Mouse (Mus musculus): ENCODE data around the gene Osbpl8. TPM values are rescaled to one million over a fixed set of nuclear protein-coding genes. Genes with fewer than 3 reads are reported as not detected.
A peak's percentile ranks its signal among the peaks of the same experiment; 100 is the strongest.

Osbpl8 gene
- total and polyA plus RNA-seq, 2 experiments from 2014 or later, result 16.6 to 89.5 TPM

DNA sequence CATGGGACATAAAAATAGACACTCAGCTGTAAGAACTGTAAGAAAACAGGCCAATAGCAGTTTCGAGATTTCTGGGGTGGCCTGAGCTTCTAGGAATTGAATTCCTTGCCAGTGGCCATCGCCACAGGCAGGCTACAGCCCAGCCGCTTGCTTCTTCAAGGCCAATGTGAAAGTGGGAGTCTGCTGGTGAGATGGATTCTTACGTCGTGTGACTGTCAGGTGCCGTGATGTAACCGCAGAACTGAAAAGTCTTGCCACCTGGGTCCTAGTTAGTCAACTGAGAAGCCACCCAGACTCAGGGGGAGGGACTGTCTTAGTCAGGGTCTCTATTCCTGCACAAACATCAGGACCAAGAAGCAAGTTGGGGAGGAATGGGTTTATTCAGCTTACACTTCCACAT is 40.4 kb upstream of the Osbpl8 start:
- H3K4me2 ChIP-seq (ENCODE audit: low read depth), result no peak overlapping the region
- no peaks in the 10 kb centered on the region for H3K36me3 ChIP-seq (ENCODE audit: insufficient read depth)
- ATAC-seq (no peak), DNase-seq (no peak)
- H3K4me1 ChIP-seq (ENCODE audit: insufficient read depth), result no peaks in the 10 kb centered on the region
- H3K4me3 ChIP-seq (ENCODE audit: low read depth, low read length), result no peak overlapping the region
- no peaks in the 10 kb centered on the region for H3K27me3 ChIP-seq (ENCODE audit: insufficient read depth, low read length)
- no peak for TF ChIP-seq CTCF (IDR thresholded peaks at IDR 0.05; ENCODE audit: low read depth)
- no peaks in the 10 kb centered on the region for H3K9me3 ChIP-seq (ENCODE audit: low read length)
- 91% methylated on average over 7 of the region's 7 CpGs for WGBS
- H3K9ac ChIP-seq, result no peak overlapping the region
- H3K27ac ChIP-seq (ENCODE audit: low read depth, low read length), result no peak overlapping the region

DNA sequence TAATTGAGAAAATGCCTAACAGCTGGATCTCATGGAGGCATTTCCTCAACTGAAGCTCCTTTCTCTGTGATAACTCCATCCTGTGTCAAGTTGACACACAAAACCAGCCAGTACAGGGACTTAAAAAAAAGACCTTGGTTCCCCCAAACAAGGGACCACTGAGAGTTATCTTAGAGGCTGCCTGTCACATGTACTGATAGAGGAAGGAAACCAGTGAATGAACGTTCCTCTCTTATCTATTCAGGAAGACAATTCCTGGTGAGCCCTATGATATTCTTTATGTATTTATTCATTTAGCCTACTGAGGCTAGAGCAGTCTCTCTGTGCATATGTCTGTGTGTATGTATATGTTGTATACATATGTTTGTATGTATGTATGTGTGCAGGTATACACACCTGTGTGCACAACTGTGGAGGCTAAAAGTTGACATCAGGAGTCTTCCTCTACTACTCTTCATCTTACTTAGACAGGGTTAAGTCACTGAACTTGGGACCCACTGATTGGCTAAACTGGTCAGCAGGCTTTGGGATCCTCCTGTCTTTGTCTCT is 39.7 kb upstream of the Osbpl8 start:
- ATAC-seq, result no peak
- TF ChIP-seq CTCF (IDR thresholded peaks at IDR 0.05; ENCODE audit: low read depth), result no peak
- Histone ChIP-seq H3K36me3 (ENCODE audit: insufficient read depth) (no peaks in the 10 kb centered on the region), H3K4me3 (ENCODE audit: low read depth, low read length) (no peak overlapping the region), H3K9me3 (ENCODE audit: low read length) (no peaks in the 10 kb centered on the region), H3K27ac (ENCODE audit: low read depth, low read length) (no peak overlapping the region), H3K4me1 (ENCODE audit: insufficient read depth) (no peaks in the 10 kb centered on the region), H3K9ac (no peak overlapping the region), H3K4me2 (ENCODE audit: low read depth) (no peak overlapping the region), H3K27me3 (ENCODE audit: insufficient read depth, low read length) (no peaks in the 10 kb centered on the region)
- 78% methylated on average over 1 of the region's 1 CpGs for WGBS
- no peak for DNase-seq

DNA sequence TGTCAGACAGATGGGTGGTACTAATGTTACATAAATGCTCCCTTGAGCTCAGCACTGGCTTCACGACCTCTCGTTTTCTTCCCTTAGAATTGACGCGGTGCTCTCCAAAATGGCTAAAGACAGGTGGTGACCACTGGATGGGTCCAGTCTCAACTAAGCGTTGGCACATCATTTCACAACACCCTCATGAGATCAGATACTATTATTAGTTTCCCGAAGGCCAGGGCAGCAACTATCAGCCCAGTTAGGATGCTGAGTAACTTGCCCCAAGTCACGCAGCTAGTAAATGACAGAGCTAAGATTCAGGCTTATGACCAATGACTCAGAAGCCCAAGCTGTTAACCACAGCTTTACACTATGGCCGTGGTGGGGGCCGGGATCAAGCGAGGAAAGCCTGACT is 37.2 kb upstream of the Osbpl8 start:
- Histone ChIP-seq H3K36me3 (ENCODE audit: insufficient read depth) (no peaks in the 10 kb centered on the region), H3K4me3 (ENCODE audit: low read depth, low read length) (no peak overlapping the region), H3K27me3 (ENCODE audit: insufficient read depth, low read length) (no peaks in the 10 kb centered on the region), H3K4me2 (ENCODE audit: low read depth) (no peak overlapping the region), H3K27ac (ENCODE audit: low read depth, low read length) (no peak overlapping the region), H3K4me1 (ENCODE audit: insufficient read depth) (0 out of 2 replicates have a peak, but pooled peaks cover 3% of the 10 kb centered on the region), H3K9me3 (ENCODE audit: low read length) (no peaks in the 10 kb centered on the region), H3K9ac (no peak overlapping the region)
- ATAC-seq (no peak), DNase-seq (no peak)
- no peak for TF ChIP-seq CTCF (IDR thresholded peaks at IDR 0.05; ENCODE audit: low read depth)
- 91% methylated on average over 10 of the region's 10 CpGs for WGBS

DNA sequence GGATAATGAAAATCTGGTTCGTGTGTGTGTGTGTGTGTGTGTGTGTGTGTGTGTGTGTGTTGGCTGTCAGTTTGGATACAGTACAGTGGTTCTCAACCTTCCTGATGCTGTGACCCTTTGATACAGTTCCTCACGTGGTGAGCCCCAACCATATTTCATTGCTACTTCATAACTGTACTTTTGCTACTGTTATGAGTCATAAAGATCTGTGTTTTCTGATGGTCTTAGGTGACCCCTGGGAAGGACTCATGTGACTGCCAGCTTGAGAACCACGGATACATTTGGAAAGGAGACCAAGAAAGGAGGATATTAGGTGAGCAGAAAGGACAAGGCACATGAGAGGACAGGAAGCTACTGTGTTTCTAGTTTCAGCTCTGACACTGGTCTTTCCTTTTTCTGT is 36.1 kb upstream of the Osbpl8 start:
- Histone ChIP-seq H3K27me3 (ENCODE audit: insufficient read depth, low read length) (no peaks in the 10 kb centered on the region), H3K4me1 (ENCODE audit: insufficient read depth) (0 out of 2 replicates have a peak, but pooled peaks cover 3% of the 10 kb centered on the region), H3K4me2 (ENCODE audit: low read depth) (no peak overlapping the region), H3K27ac (ENCODE audit: low read depth, low read length) (no peak overlapping the region), H3K4me3 (ENCODE audit: low read depth, low read length) (no peak overlapping the region), H3K9me3 (ENCODE audit: low read length) (no peaks in the 10 kb centered on the region), H3K9ac (no peak overlapping the region), H3K36me3 (ENCODE audit: insufficient read depth) (no peaks in the 10 kb centered on the region)
- no peak for DNase-seq
- ATAC-seq, result no peak
- TF ChIP-seq CTCF (IDR thresholded peaks at IDR 0.05; ENCODE audit: low read depth), result no peak
- WGBS, result 83% methylated on average over 3 of the region's 3 CpGs

DNA sequence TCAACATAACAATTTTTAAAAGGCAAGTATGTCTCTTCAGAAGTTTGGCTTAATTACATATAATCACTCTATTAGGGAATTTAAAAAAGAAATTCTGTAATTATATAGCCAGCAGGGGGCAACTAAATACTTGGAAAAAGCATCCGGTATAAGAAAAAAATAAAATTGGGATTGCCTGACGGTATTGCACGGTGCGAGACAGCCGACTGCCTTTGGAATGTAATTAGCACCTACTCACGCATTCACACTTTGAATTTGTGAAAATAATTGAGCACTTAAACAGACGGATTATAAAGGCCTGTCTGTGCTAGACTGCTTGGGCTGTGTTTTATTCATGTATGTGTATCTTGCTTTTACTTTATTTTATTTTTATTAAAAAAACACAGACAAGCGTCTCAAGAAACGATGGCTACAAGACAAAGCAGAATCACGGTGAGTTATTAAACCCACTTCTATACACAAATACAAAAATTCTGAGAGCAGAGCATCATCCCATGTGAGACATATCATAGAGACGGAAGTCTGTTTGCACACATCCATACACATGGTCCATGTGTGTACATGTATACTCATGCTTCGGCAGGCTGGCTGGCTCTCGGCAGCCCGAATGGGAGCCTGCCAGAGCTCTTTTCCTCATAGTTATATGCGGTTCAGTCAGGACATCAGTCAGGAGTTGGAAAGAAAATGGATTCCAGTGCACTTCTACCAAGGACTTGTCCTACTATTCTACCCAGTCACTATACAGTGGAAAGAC is 34.5 kb upstream of the Osbpl8 start:
- ATAC-seq (peak; percentile 94), DNase-seq (peak; percentile 73)
- H3K4me3 ChIP-seq (ENCODE audit: low read depth, low read length), result no peak overlapping the region
- peak; percentile 34; the same call in 1 of the 2 replicates for TF ChIP-seq CTCF (IDR thresholded peaks at IDR 0.05; ENCODE audit: low read depth)
- 0 out of 2 replicates have a peak overlapping the region, but pooled peaks have one; percentile 54 for H3K27ac ChIP-seq (ENCODE audit: low read depth, low read length)
- no peak overlapping the region for H3K9ac ChIP-seq
- H3K27me3 ChIP-seq (ENCODE audit: insufficient read depth, low read length), result no peaks in the 10 kb centered on the region
- 0 out of 2 replicates have a peak overlapping the region, but pooled peaks have one; percentile 15 for H3K4me2 ChIP-seq (ENCODE audit: low read depth)
- H3K36me3 ChIP-seq (ENCODE audit: insufficient read depth), result no peaks in the 10 kb centered on the region
- no peaks in the 10 kb centered on the region for H3K9me3 ChIP-seq (ENCODE audit: low read length)
- 26% methylated on average over 15 of the region's 15 CpGs for WGBS
- H3K4me1 ChIP-seq (ENCODE audit: insufficient read depth), result 0 out of 2 replicates have a peak, but pooled peaks cover 3% of the 10 kb centered on the region

DNA sequence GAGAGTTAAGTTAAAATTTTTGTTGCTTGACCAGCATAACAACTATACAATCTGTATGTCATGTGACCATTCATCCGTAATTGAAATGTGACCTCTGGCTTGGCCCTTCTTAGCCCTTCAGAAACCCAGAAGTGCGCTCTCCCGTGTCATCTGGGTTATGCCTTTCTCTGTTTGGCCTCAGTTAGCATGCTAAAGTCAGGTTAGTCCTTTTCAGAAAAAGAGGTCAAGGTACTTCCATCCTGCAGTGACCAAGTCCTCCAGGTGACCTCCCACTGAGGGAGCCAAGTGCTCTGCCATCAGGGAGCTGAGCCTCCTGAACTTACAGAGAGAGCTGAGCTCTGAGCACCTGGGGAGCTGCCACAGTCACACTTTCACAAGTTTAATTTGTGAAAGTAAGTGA is 33.7 kb upstream of the Osbpl8 start:
- Histone ChIP-seq H3K9me3 (ENCODE audit: low read length) (no peaks in the 10 kb centered on the region), H3K9ac (no peak overlapping the region), H3K4me2 (ENCODE audit: low read depth) (no peak overlapping the region), H3K27me3 (ENCODE audit: insufficient read depth, low read length) (no peaks in the 10 kb centered on the region), H3K4me3 (ENCODE audit: low read depth, low read length) (no peak overlapping the region), H3K36me3 (ENCODE audit: insufficient read depth) (no peaks in the 10 kb centered on the region), H3K27ac (ENCODE audit: low read depth, low read length) (no peak overlapping the region), H3K4me1 (ENCODE audit: insufficient read depth) (0 out of 2 replicates have a peak, but pooled peaks cover 3% of the 10 kb centered on the region)
- DNase-seq, result no peak
- TF ChIP-seq CTCF (IDR thresholded peaks at IDR 0.05; ENCODE audit: low read depth), result no peak
- ATAC-seq, result no peak
- WGBS, result 70% methylated on average over 3 of the region's 3 CpGs

DNA sequence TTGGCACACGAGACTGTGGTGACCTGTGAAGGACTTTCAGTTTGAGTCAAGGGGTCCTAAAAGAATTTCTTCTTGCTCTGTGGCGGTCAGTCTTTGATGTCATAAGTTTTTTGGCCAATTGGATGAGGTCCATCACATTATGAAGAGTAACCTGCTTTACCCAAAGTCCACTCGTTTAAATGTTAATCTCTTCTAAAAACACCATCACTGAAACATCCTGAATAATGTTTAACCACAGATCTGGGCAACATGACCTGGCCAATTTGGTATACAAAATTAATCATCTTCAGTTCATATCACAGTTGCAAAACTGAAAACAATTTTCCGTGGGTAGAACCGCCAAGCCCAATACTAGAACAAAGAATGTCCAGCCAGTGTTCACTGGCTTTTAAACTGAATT is 31.3 kb upstream of the Osbpl8 start:
- WGBS, result 91% methylated on average over 5 of the region's 5 CpGs
- no peak for ATAC-seq

More for the DNA sequence above, 31.3 kb upstream of the Osbpl8 start:
- Histone ChIP-seq H3K9me3 (ENCODE audit: low read length) (no peaks in the 10 kb centered on the region), H3K27ac (ENCODE audit: low read depth, low read length) (no peak overlapping the region), H3K9ac (no peak overlapping the region), H3K4me1 (ENCODE audit: insufficient read depth) (0 out of 2 replicates have a peak, but pooled peaks cover 3% of the 10 kb centered on the region), H3K36me3 (ENCODE audit: insufficient read depth) (no peaks in the 10 kb centered on the region), H3K27me3 (ENCODE audit: insufficient read depth, low read length) (no peaks in the 10 kb centered on the region), H3K4me3 (ENCODE audit: low read depth, low read length) (no peak overlapping the region), H3K4me2 (ENCODE audit: low read depth) (no peak overlapping the region)
- TF ChIP-seq CTCF (IDR thresholded peaks at IDR 0.05; ENCODE audit: low read depth), result no peak
- DNase-seq, result no peak
